Mouse (Mus musculus) kidney, adult 2 months (tissue): Measurements from ENCODE around the gene Wdr62.

ENCODE experiments used
- CTCF ChIP-seq: fragments of 200-500 bp; conservative IDR thresholded peaks from 2 replicates; pipeline ENCODE4 v1.5.1; 2011; ENCODE audit warnings: low read depth, mild to moderate bottlenecking, control low read depth, low read length, moderate library complexity, mixed read lengths; ENCODE audit not compliant: insufficient read depth, insufficient read length
- POLR2A ChIP-seq: fragments of 200-500 bp; IDR thresholded peaks from one replicate; pipeline ENCODE4 v1.6.1; 2011; ENCODE audit warnings: low read depth, low read length, control low read depth

GRCm38 (mm10) chr7:30193013-30193412 is 87.2 kb downstream of the Wdr62 start:
- TF ChIP-seq POLR2A = no peak
- no peak for TF ChIP-seq CTCF
